In the genomic region with DNA sequence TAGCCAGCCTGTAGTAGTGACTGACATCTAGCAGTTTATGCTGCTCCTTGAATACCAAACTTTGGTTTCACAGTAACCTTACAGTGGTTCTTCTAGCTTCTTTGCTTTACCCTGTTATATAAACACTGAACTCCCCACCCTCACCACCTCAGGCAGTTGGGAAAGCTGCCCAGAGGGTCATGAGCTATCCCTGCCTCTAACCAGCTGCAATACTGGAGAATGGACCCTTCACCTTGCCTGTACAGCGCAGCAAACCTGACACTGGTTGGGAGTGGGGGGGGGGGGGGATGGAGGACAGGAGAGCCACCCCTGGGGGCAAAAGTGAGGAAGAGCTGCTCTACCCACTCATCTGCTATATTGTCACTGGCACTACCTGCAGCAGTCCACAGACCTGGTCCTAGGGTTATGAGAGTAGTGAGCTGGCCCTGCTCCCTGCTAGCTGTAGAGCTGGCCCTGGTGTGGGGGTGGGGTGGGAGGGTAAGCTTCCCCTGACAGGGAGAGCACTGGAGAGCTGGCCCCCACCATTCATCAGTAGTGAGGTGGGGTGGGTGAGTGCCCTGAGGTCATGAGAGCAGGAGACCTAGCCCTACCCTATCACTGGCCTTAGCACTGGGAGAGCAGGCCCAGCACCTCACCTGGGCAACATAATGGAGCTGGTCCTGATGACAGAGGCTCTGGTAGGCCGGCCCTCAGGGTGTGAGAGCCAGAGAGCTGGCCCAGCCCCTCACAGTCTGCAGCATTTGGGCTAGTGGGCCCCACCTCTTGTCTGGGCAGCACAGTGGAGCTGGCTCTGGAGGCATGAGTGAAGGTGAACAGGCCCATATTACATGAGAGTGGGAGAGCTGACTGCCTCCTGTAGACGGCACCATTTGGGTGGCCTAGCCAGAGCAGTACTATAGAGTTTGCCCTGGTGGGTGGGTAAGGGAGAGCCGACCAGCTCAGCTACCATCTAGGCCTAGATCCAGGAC, we compare ENCODE assay signal across 8 mouse cellular contexts. TPM values are rescaled to one million over a fixed set of nuclear protein-coding genes. Genes with fewer than 3 reads are reported as not detected.
DNase-seq lines count a peak whose midpoint lies in the region; ATAC-seq and TF ChIP-seq lines count a peak whose summit lies in the region.

No protein-coding gene starts in this region.

- 50% methylated on average over 4 of the region's 4 CpGs for WGBS in lung, postnatal 0 days
- WGBS in forebrain, postnatal 0 days: 72% methylated on average over 4 of the region's 4 CpGs
- 65% methylated on average over 4 of the region's 4 CpGs for WGBS in midbrain, embryonic 16.5 days

- H3K36me3 ChIP-seq in lung, postnatal 0 days (ENCODE audit: insufficient read depth, low read length): peaks cover 22% of the 10 kb centered on the region
- H3K36me3 ChIP-seq in forebrain, postnatal 0 days (ENCODE audit: insufficient read depth): peaks cover 25% of the 10 kb centered on the region
- peaks cover 12% of the 10 kb centered on the region for H3K36me3 ChIP-seq in midbrain, embryonic 16.5 days (ENCODE audit: control insufficient read depth, insufficient read depth, low read length)

- ATAC-seq in lung, postnatal 0 days: peak; percentile 61
- peak; percentile 52 for ATAC-seq in forebrain, postnatal 0 days
- ATAC-seq in midbrain, embryonic 16.5 days: peak; percentile 72

- H3K9me3 ChIP-seq in lung, postnatal 0 days (ENCODE audit: low read length): no peaks in the 10 kb centered on the region
- no peaks in the 10 kb centered on the region for H3K9me3 ChIP-seq in forebrain, postnatal 0 days (ENCODE audit: low read length)
- H3K9me3 ChIP-seq in midbrain, embryonic 16.5 days (replicated peaks; ENCODE audit: control insufficient read depth, low read length, poor library complexity, severe bottlenecking): no peaks in the 10 kb centered on the region

- no peaks in the 10 kb centered on the region for H3K27me3 ChIP-seq in lung, postnatal 0 days (replicated peaks; ENCODE audit: insufficient read depth, low read length)
- H3K27me3 ChIP-seq in forebrain, postnatal 0 days (ENCODE audit: insufficient read depth, low read length): no peaks in the 10 kb centered on the region
- H3K27me3 ChIP-seq in midbrain, embryonic 16.5 days (ENCODE audit: control insufficient read depth, insufficient read depth, low read depth, low read length): no peaks in the 10 kb centered on the region

- no peak for TF ChIP-seq CTCF in lung, postnatal 0 days (IDR thresholded peaks at IDR 0.05)
- no peak for TF ChIP-seq CTCF in forebrain, postnatal 0 days (IDR thresholded peaks at IDR 0.05; ENCODE audit: low read depth)

- no peak for TF ChIP-seq EP300 in lung, postnatal 0 days (IDR thresholded peaks at IDR 0.05)

- H3K9ac ChIP-seq in lung, postnatal 0 days (replicated peaks; ENCODE audit: low read depth): no peak overlapping the region
- H3K9ac ChIP-seq in forebrain, postnatal 0 days: no peak overlapping the region
- no peak overlapping the region for H3K9ac ChIP-seq in midbrain, embryonic 16.5 days (ENCODE audit: low read depth, low read length)

- H3K4me3 ChIP-seq in lung, postnatal 0 days (ENCODE audit: low read depth, low read length): no peak overlapping the region
- no peak overlapping the region for H3K4me3 ChIP-seq in forebrain, postnatal 0 days (ENCODE audit: low read depth, low read length)
- no peak overlapping the region for H3K4me3 ChIP-seq in midbrain, embryonic 16.5 days (ENCODE audit: low read depth, low read length)

- H3K4me1 ChIP-seq in lung, postnatal 0 days (ENCODE audit: insufficient read depth, low read depth, low read length): no peaks in the 10 kb centered on the region
- no peaks in the 10 kb centered on the region for H3K4me1 ChIP-seq in forebrain, postnatal 0 days (ENCODE audit: insufficient read depth)
- no peaks in the 10 kb centered on the region for H3K4me1 ChIP-seq in midbrain, embryonic 16.5 days (ENCODE audit: control insufficient read depth, insufficient read depth, low read length)

- DNase-seq in lung, postnatal 0 days (ENCODE audit: low spot score): no peak
- no peak for DNase-seq in lung, adult 18-20 months
- DNase-seq in forebrain, postnatal 0 days: no peak
- DNase-seq in kidney, postnatal 4 days: peak; percentile 21 to 38
- DNase-seq in left cerebral cortex, postnatal 4 days: no peak
- no peak for DNase-seq in cerebellum, adult 11-12 months
- DNase-seq in cerebellum, adult 11 months: no peak

- intact Hi-C loops in left cerebral cortex, postnatal 4 days (cut with DNase I): no loop called here

- H3K4me2 ChIP-seq in lung, postnatal 0 days (replicated peaks; ENCODE audit: low read depth, low read length): no peak overlapping the region
- H3K4me2 ChIP-seq in forebrain, postnatal 0 days (ENCODE audit: low read depth): no peak overlapping the region
- no peak overlapping the region for H3K4me2 ChIP-seq in midbrain, embryonic 16.5 days (ENCODE audit: low read length)

- H3K27ac ChIP-seq in lung, postnatal 0 days (ENCODE audit: low read length): no peak overlapping the region
- H3K27ac ChIP-seq in forebrain, postnatal 0 days (ENCODE audit: low read depth, low read length): no peak overlapping the region
- H3K27ac ChIP-seq in midbrain, embryonic 16.5 days (ENCODE audit: low read length): no peak overlapping the region

RNA-seq across cellular contexts. Expression of gene Acot13, which starts 14.9 kb away (rescaled TPM):
- 87.2 and 92.5 TPM in 2 replicates for polyA plus RNA-seq in lung, postnatal 0 days (2015; fragmentation: Nextera tagmentation; extraction: Ambion mirVana)
- total RNA-seq in forebrain, postnatal 0 days (2014; rRNA removed): 25.0 and 29.1 TPM in 2 replicates
- polyA plus RNA-seq in forebrain, postnatal 0 days (2015; fragmentation: Nextera tagmentation; extraction: Ambion mirVana): 74.2 and 79.4 TPM in 2 replicates
- polyA plus RNA-seq in midbrain, embryonic 16.5 days (2015; fragmentation: Nextera tagmentation; extraction: Ambion mirVana): 49.6 and 53.3 TPM in 2 replicates
- 10 to 100 TPM; 37.2 to 38.3 TPM for total RNA-seq in left cerebral cortex, postnatal 4 days (2021)

RNA-seq across cellular contexts. Expression of gene BC005537, which starts 15.0 kb away (rescaled TPM):
- 18.5 and 20.8 TPM in 2 replicates for polyA plus RNA-seq in lung, postnatal 0 days (2015; fragmentation: Nextera tagmentation; extraction: Ambion mirVana)
- 64.2 and 68.4 TPM in 2 replicates for total RNA-seq in forebrain, postnatal 0 days (2014; rRNA removed)
- 16.1 and 16.9 TPM in 2 replicates for polyA plus RNA-seq in forebrain, postnatal 0 days (2015; fragmentation: Nextera tagmentation; extraction: Ambion mirVana)
- polyA plus RNA-seq in midbrain, embryonic 16.5 days (2015; fragmentation: Nextera tagmentation; extraction: Ambion mirVana): 19.8 and 25.9 TPM in 2 replicates
- 100 to 1,000 TPM; 219 to 228 TPM for total RNA-seq in left cerebral cortex, postnatal 4 days (2021)

RNA-seq across cellular contexts. Expression of gene Tdp2, which starts 15.1 kb away (rescaled TPM):
- polyA plus RNA-seq in lung, postnatal 0 days (2015; fragmentation: Nextera tagmentation; extraction: Ambion mirVana): 20.8 and 21.2 TPM in 2 replicates
- total RNA-seq in forebrain, postnatal 0 days (2014; rRNA removed): 39.2 and 45.4 TPM in 2 replicates
- 31.4 and 31.7 TPM in 2 replicates for polyA plus RNA-seq in forebrain, postnatal 0 days (2015; fragmentation: Nextera tagmentation; extraction: Ambion mirVana)
- 26.5 and 32.0 TPM in 2 replicates for polyA plus RNA-seq in midbrain, embryonic 16.5 days (2015; fragmentation: Nextera tagmentation; extraction: Ambion mirVana)
- 10 to 100 TPM; 22.4 to 22.6 TPM for total RNA-seq in left cerebral cortex, postnatal 4 days (2021)

RNA-seq across cellular contexts. Expression of gene D130043K22Rik, which starts 28.5 kb away (rescaled TPM):
- 0.33 and 0.35 TPM in 2 replicates for polyA plus RNA-seq in lung, postnatal 0 days (2015; fragmentation: Nextera tagmentation; extraction: Ambion mirVana)
- 10.2 and 13.1 TPM in 2 replicates for total RNA-seq in forebrain, postnatal 0 days (2014; rRNA removed)
- 3.0 and 5.6 TPM in 2 replicates for polyA plus RNA-seq in forebrain, postnatal 0 days (2015; fragmentation: Nextera tagmentation; extraction: Ambion mirVana)
- polyA plus RNA-seq in midbrain, embryonic 16.5 days (2015; fragmentation: Nextera tagmentation; extraction: Ambion mirVana): 8.9 and 10.2 TPM in 2 replicates
- total RNA-seq in left cerebral cortex, postnatal 4 days (2021): 10 to 100 TPM; 19.1 to 22.2 TPM

RNA-seq across cellular contexts. Expression of gene Gmnn, which starts 54.7 kb away (rescaled TPM):
- 24.1 and 24.7 TPM in 2 replicates for polyA plus RNA-seq in lung, postnatal 0 days (2015; fragmentation: Nextera tagmentation; extraction: Ambion mirVana)
- total RNA-seq in forebrain, postnatal 0 days (2014; rRNA removed): 4.4 and 5.5 TPM in 2 replicates
- 12.9 and 15.2 TPM in 2 replicates for polyA plus RNA-seq in forebrain, postnatal 0 days (2015; fragmentation: Nextera tagmentation; extraction: Ambion mirVana)
- 11.0 and 13.6 TPM in 2 replicates for polyA plus RNA-seq in midbrain, embryonic 16.5 days (2015; fragmentation: Nextera tagmentation; extraction: Ambion mirVana)
- total RNA-seq in left cerebral cortex, postnatal 4 days (2021): 1 to 10 TPM; 4.0 to 5.5 TPM

Comparison
In these comparisons a context has a peak if more than half of its experiments do, and no peak if none do; other contexts are left out.
1. DNase-seq: peak in kidney, postnatal 4 days (2 of 2); none in lung, postnatal 0 days (single experiment), lung, adult 18-20 months (0 of 2), forebrain, postnatal 0 days (single experiment), left cerebral cortex, postnatal 4 days (single experiment), cerebellum, adult 11-12 months (single experiment) and cerebellum, adult 11 months (single experiment).
2. Peak in every context shown above with its lines, with median percentiles within 50 percentile points of each other: ATAC-seq.